Mouse (Mus musculus) stomach, embryonic 15.5 days (tissue): ENCODE measurements around the gene Mrpl39. TPM values are rescaled to one million over a fixed set of nuclear protein-coding genes. Genes with fewer than 3 reads are reported as not detected.

Experiments used
- ATAC-seq: fragments of 200-750 bp; cut with Nextera tagmentation; 2 replicates; pipeline ENCODE4 v1.8.0; 2017; ENCODE audit warnings: low read depth, moderate number of reproducible peaks, moderate TSS enrichment; ENCODE audit not compliant: insufficient read depth, low FRiP score
- H3K27ac ChIP-seq: fragments of 300-500 bp; sonication (generic); 2 replicates; pipeline ENCODE4 v1.5.1; 2015; ENCODE audit warnings: mild to moderate bottlenecking, inconsistent platforms
- H3K27me3 ChIP-seq: fragments of 300-500 bp; sonication (generic); replicated peaks from 2 replicates; pipeline ENCODE4 v1.6.1; 2015; ENCODE audit warnings: inconsistent platforms
- H3K36me3 ChIP-seq: fragments of 300-500 bp; sonication (generic); 2 replicates; pipeline ENCODE4 v1.6.1; 2015; ENCODE audit warnings: inconsistent platforms
- H3K4me1 ChIP-seq: fragments of 300-500 bp; sonication (generic); 2 replicates; pipeline ENCODE4 v1.6.1; 2015; ENCODE audit warnings: inconsistent platforms
- H3K4me2 ChIP-seq: fragments of 300-500 bp; sonication (generic); 2 replicates; pipeline ENCODE4 v1.6.1; 2015; ENCODE audit warnings: mild to moderate bottlenecking, inconsistent platforms
- H3K4me3 ChIP-seq: fragments of 300-500 bp; sonication (generic); replicated peaks from 2 replicates; pipeline ENCODE4 v1.5.1; 2015; ENCODE audit warnings: inconsistent platforms
- H3K9ac ChIP-seq: fragments of 300-500 bp; sonication (generic); 2 replicates; pipeline ENCODE4 v1.6.1; 2015; ENCODE audit warnings: inconsistent platforms
- H3K9me3 ChIP-seq: fragments of 300-500 bp; sonication (generic); 2 replicates; pipeline ENCODE4 v1.6.1; 2016; ENCODE audit warnings: inconsistent platforms
- WGBS: fragments of 180-500 bp; shearing (Covaris S2); methylation state at CpG from one replicate; pipeline ENCODE4 v1.1.7; 2015; 5-methylcytosine and 5-hydroxymethylcytosine counted together
- polyA plus RNA-seq: library from polyadenylated mRNA; unstranded; fragments of >200 nt; fragmentation: Nextera tagmentation; extraction: Ambion mirVana; gene quantifications from 2 replicates; pipeline ENCODE4 v1.2.1, GENCODE M21; 2015

Gene Mrpl39
- polyA plus RNA-seq, 1 experiment from 2014 or later, result 41.9 TPM

DNA sequence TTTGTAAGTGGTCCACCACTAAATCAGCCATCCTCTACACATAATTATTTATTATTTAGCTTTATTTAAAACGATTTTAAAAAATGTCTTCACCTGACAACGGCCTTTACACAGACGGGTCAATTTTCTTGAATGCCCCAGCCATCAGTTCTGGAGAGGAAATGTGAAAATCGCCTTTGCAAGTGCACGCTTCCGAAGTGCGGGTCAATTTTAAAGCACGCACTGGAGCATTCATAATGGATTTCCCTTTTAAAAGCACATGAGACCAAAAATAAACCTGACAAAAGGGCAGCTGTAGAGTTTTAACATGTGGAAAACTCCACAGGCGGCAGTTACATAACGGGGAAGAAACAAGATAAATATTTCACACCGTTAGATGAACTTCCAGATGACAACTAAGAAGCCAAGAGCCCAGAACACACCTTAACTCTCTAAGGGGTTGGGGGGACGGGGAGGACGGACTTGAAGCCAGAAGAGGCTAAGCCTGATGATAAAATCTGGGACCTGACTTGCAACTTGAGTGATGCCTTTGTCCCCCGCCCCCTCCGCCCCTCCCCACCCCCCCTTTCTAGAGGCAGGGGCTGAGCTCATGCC, 37.8 kb upstream of the Mrpl39 start:
- H3K27ac ChIP-seq, result no peak overlapping the region
- no peaks in the 10 kb centered on the region for H3K4me1 ChIP-seq
- 2% methylated on average over 15 of the region's 15 CpGs for WGBS
- H3K4me2 ChIP-seq, result peak overlapping the region; percentile 99
- ATAC-seq, result no peak
- no peak overlapping the region for H3K9ac ChIP-seq
- H3K27me3 ChIP-seq, result peaks cover 7% of the 10 kb centered on the region; the same call in 1 of the 2 replicates
- H3K4me3 ChIP-seq, result peak overlapping the region; percentile 61
- no peaks in the 10 kb centered on the region for H3K9me3 ChIP-seq
- no peaks in the 10 kb centered on the region for H3K36me3 ChIP-seq

DNA sequence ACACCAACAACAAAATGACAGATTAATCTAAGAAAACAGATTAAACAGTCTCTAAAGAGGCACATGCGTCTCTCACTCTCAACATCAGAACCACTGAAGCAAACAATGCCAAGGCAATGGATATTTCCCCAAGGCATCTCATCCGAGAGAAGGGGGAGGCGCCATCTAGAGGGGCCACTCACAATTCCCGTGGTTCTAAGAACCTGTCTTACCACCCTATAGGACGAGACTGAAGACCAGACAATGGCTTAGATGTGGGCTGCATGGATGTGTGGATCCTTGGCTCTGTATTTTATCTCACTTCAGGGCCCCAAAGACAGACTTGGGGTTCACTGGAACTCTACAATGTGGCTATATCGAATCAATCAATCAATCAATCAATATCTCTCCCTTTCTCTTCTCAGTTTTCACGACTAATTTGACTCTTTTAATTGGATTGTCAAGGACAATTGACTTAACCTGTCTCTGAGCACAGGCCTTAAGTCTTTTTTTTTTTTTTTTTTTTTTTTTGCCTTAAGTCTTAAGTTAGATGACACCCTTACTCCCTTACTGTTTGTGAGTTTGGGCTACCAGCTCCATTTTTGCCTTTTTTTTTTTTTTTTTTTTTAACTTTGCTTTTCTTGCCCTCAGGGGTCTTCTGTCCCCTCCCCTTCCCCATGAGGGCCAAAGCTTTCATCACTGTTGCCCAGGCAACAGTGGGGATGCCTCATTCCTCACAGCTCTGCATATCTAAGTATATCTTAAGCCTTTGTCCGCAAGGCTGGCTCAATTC, 37.1 kb upstream of the Mrpl39 start:
- no peaks in the 10 kb centered on the region for H3K9me3 ChIP-seq
- H3K4me1 ChIP-seq, result no peaks in the 10 kb centered on the region
- H3K36me3 ChIP-seq, result no peaks in the 10 kb centered on the region
- peak overlapping the region; percentile 99 for H3K4me2 ChIP-seq
- no peak overlapping the region for H3K27ac ChIP-seq
- WGBS, result 26% methylated on average over 8 of the region's 8 CpGs
- ATAC-seq, result no peak
- H3K9ac ChIP-seq, result no peak overlapping the region
- peaks cover 7% of the 10 kb centered on the region; the same call in 1 of the 2 replicates for H3K27me3 ChIP-seq
- no peak overlapping the region for H3K4me3 ChIP-seq

- Histone ChIP-seq H3K4me3 (no peak overlapping the region), H3K27me3 (peaks cover 7% of the 10 kb centered on the region; the same call in 1 of the 2 replicates), H3K9me3 (no peaks in the 10 kb centered on the region), H3K27ac (no peak overlapping the region), H3K9ac (no peak overlapping the region), H3K36me3 (no peaks in the 10 kb centered on the region), H3K4me1 (no peaks in the 10 kb centered on the region), H3K4me2 (no peak overlapping the region)
- 67% methylated on average over 2 of the region's 2 CpGs for WGBS
- no peak for ATAC-seq
Observed at GRCm38 (mm10) chr16:84771461-84771860, 35.9 kb upstream of the Mrpl39 start.

DNA sequence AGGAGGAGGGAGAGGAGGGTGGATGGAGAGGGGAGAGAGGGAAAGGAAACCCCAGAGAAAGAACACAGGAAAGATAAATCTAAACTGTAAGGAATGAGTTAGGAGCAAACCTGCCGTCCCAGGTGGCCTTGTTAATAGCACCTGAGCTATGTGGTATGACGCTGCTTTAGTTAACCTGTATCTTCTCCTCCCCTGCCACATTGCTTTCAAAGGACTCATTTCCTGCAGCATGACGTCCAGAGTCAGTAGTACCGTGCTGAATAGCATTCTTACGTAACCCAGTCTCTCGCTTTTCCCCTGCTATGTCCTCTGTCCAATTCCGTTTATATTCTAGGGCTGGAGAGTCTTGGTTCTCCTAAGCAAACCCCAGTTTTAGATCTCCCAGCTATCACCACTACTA, 35.3 kb upstream of the Mrpl39 start:
- H3K4me1 ChIP-seq, result no peaks in the 10 kb centered on the region
- 83% methylated on average over 7 of the region's 7 CpGs for whole genome bisulfite sequencing
- no peak overlapping the region for H3K9ac ChIP-seq
- no peaks in the 10 kb centered on the region for H3K36me3 ChIP-seq
- H3K27ac ChIP-seq, result no peak overlapping the region
- no peak for ATAC-seq
- H3K9me3 ChIP-seq, result no peaks in the 10 kb centered on the region
- no peak overlapping the region for H3K4me2 ChIP-seq
- H3K27me3 ChIP-seq, result peaks cover 7% of the 10 kb centered on the region; the same call in 1 of the 2 replicates
- H3K4me3 ChIP-seq, result no peak overlapping the region

- no peak overlapping the region for H3K4me2 ChIP-seq
- H3K27me3 ChIP-seq, result peaks cover 7% of the 10 kb centered on the region; the same call in 1 of the 2 replicates
- ATAC-seq, result no peak
- H3K4me1 ChIP-seq, result no peaks in the 10 kb centered on the region
- H3K27ac ChIP-seq, result no peak overlapping the region
- no peak overlapping the region for H3K9ac ChIP-seq
- H3K4me3 ChIP-seq, result no peak overlapping the region
- H3K9me3 ChIP-seq, result no peaks in the 10 kb centered on the region
- no peaks in the 10 kb centered on the region for H3K36me3 ChIP-seq
- WGBS, result 81% methylated on average over 19 of the region's 19 CpGs
Observed at GRCm38 (mm10) chr16:84769619-84770464, 34.3 kb upstream of the Mrpl39 start.

- Histone ChIP-seq H3K36me3 (no peaks in the 10 kb centered on the region), H3K27ac (no peak overlapping the region), H3K27me3 (0 out of 2 replicates have a peak, but pooled peaks cover 4% of the 10 kb centered on the region), H3K9ac (no peak overlapping the region), H3K4me2 (no peak overlapping the region), H3K9me3 (no peaks in the 10 kb centered on the region), H3K4me3 (no peak overlapping the region), H3K4me1 (no peaks in the 10 kb centered on the region)
- ATAC-seq, result no peak
- 64% methylated on average over 4 of the region's 4 CpGs for WGBS
Observed at GRCm38 (mm10) chr16:84769182-84769581, 33.6 kb upstream of the Mrpl39 start.

DNA sequence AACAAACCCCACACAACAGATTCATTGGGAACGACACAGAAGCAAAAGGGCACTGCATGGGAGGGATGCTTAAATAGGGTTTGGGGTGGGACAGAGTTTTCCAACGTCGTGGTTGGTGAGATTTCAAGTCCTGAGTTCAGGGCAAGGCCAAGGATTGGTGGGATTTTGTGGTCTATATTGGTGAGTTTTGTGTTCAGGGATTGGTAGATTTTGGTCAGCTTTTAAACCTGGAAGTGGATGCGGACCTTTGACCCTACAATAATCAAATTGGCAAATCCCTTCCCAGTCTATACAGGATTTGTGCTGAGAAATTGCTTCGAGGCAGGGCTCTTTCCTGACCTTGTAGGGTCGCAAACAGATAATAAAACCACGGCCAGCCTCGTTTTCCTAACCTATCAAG, 32.4 kb upstream of the Mrpl39 start:
- H3K27me3 ChIP-seq, result no peaks in the 10 kb centered on the region
- H3K4me2 ChIP-seq, result no peak overlapping the region
- H3K4me1 ChIP-seq, result no peaks in the 10 kb centered on the region
- no peaks in the 10 kb centered on the region for H3K9me3 ChIP-seq
- WGBS, result 76% methylated on average over 8 of the region's 8 CpGs
- H3K36me3 ChIP-seq, result no peaks in the 10 kb centered on the region
- ATAC-seq, result no peak
- H3K4me3 ChIP-seq, result no peak overlapping the region
- no peak overlapping the region for H3K9ac ChIP-seq
- H3K27ac ChIP-seq, result no peak overlapping the region

- WGBS, result 74% methylated on average over 6 of the region's 6 CpGs
- ATAC-seq, result no peak
- no peaks in the 10 kb centered on the region for H3K4me1 ChIP-seq
- no peak overlapping the region for H3K9ac ChIP-seq
- H3K27ac ChIP-seq, result no peak overlapping the region
- H3K36me3 ChIP-seq, result no peaks in the 10 kb centered on the region
- H3K4me2 ChIP-seq, result no peak overlapping the region
- no peaks in the 10 kb centered on the region for H3K9me3 ChIP-seq
- H3K4me3 ChIP-seq, result no peak overlapping the region
- no peaks in the 10 kb centered on the region for H3K27me3 ChIP-seq
Observed at GRCm38 (mm10) chr16:84745721-84746306, 10.3 kb upstream of the Mrpl39 start.

GRCm38 (mm10) chr16:84744703-84745490, 9.4 kb upstream of the Mrpl39 start:
- WGBS, result 57% methylated on average over 10 of the region's 10 CpGs
- no peak for ATAC-seq
- no peak overlapping the region for H3K27ac ChIP-seq
- no peaks in the 10 kb centered on the region for H3K9me3 ChIP-seq
- H3K4me3 ChIP-seq, result no peak overlapping the region
- H3K27me3 ChIP-seq, result no peaks in the 10 kb centered on the region
- no peaks in the 10 kb centered on the region for H3K36me3 ChIP-seq
- no peak overlapping the region for H3K9ac ChIP-seq
- no peaks in the 10 kb centered on the region for H3K4me1 ChIP-seq
- H3K4me2 ChIP-seq, result no peak overlapping the region

DNA sequence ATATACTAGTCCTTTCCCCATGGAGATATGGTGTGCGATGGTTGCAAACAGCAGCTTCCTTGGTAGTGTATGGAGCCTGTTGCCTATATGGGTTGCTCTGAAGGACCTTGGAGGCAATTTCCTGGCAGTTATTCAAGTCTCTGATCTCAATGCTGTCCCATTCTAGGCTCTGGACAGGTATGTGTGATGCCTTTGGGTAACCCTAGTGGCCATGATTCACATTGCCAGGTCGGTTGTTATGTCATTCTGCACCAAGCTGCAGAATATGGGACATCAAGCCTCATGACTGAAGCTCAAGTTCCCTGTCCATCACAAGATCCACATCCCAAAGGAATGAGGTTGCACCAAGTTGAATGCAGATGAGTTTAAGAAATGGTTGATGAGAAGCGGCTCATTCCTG, 1.8 kb upstream of the Mrpl39 start:
- WGBS, result 77% methylated on average over 3 of the region's 3 CpGs
- H3K4me1 ChIP-seq, result peaks cover 3% of the 10 kb centered on the region; the same call in 1 of the 2 replicates
- H3K9ac ChIP-seq, result no peak overlapping the region
- no peak overlapping the region for H3K27ac ChIP-seq
- no peak overlapping the region for H3K4me2 ChIP-seq
- no peak overlapping the region for H3K4me3 ChIP-seq
- H3K9me3 ChIP-seq, result no peaks in the 10 kb centered on the region
- H3K27me3 ChIP-seq, result no peaks in the 10 kb centered on the region
- no peak for ATAC-seq
- H3K36me3 ChIP-seq, result no peaks in the 10 kb centered on the region

- peak; percentile 19; the same call in 1 of the 2 replicates for ATAC-seq
- H3K27me3 ChIP-seq, result no peaks in the 10 kb centered on the region
- H3K9ac ChIP-seq, result peak overlapping the region; percentile 52; the same call in 1 of the 2 replicates
- peak overlapping the region; percentile 66 for H3K4me2 ChIP-seq
- H3K4me3 ChIP-seq, result peak overlapping the region; percentile 79
- H3K36me3 ChIP-seq, result peaks cover 10% of the 10 kb centered on the region; the same call in 1 of the 2 replicates
- H3K9me3 ChIP-seq, result no peaks in the 10 kb centered on the region
- WGBS, result 0% methylated on average over 15 of the region's 15 CpGs
- peaks cover 3% of the 10 kb centered on the region; the same call in 1 of the 2 replicates for H3K4me1 ChIP-seq
- H3K27ac ChIP-seq, result peak overlapping the region; percentile 55; the same call in 1 of the 2 replicates
Observed at GRCm38 (mm10) chr16:84734806-84735165, 756 bp downstream of the Mrpl39 start.
